12 mouse cellular contexts compared by ENCODE assay signal in the genomic region with DNA sequence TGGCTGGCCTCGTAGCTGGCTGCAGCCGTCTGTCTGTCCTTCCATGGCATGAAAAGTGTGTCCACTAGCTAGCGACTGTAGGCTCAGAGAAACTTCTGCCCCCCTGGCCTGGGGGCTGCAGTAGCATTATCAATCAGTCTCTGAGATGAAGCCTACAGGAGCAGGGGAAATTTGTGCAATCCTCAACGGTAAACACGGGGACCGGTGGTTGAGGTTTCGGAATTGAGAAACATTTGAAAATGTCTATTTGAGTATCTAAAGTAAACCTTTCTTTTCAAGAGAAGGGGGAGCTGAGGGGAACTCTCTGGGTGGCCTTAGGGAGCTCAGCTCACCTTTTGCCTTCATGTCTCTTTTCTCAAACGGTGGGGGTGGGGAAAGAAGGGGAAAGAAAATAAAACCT.
A peak's percentile ranks its signal among the peaks of the same experiment; 100 is the strongest.
DNase-seq lines count a peak whose midpoint lies in the region; ATAC-seq and TF ChIP-seq lines count a peak whose summit lies in the region.
"Had no signal": no experiment of that assay in that cellular context is flagged by ENCODE, and none has a peak within 500 bp of the region (broad histone marks: within the 10 kb centered on the region; RNA-seq: fewer than 3 reads in every experiment).

No protein-coding gene starts in this region.

- TF ChIP-seq CTCF in kidney, postnatal 0 days (IDR thresholded peaks at IDR 0.05; ENCODE audit: low read depth) = no peak
- TF ChIP-seq CTCF in hindbrain, postnatal 0 days (IDR thresholded peaks at IDR 0.05; ENCODE audit: low read depth) = no peak
- no peak for TF ChIP-seq CTCF in forebrain, postnatal 0 days (IDR thresholded peaks at IDR 0.05; ENCODE audit: low read depth)

- H3K4me3 ChIP-seq in kidney, postnatal 0 days (replicated peaks; ENCODE audit: low read depth, low read length) = no peak overlapping the region
- H3K4me3 ChIP-seq in hindbrain, postnatal 0 days (ENCODE audit: low read length) = no peak overlapping the region
- H3K4me3 ChIP-seq in liver, embryonic 15.5 days (replicated peaks) = no peak overlapping the region
- peak overlapping the region; percentile 15; the same call in 1 of the 2 replicates for H3K4me3 ChIP-seq in neural tube, embryonic 15.5 days (replicated peaks)
- no peak overlapping the region for H3K4me3 ChIP-seq in forebrain, postnatal 0 days (ENCODE audit: low read depth, low read length)
- H3K4me3 ChIP-seq: forebrain, embryonic 13.5 days; heart, embryonic 15.5 days had no signal

- peak; percentile 40; the same call in 1 of the 2 replicates for ATAC-seq in kidney, postnatal 0 days (replicated peaks; ENCODE audit: low FRiP score, low read depth)
- no peak for ATAC-seq in hindbrain, postnatal 0 days
- ATAC-seq in liver, embryonic 15.5 days (ENCODE audit: insufficient read depth) = peak; percentile 70
- no peak for ATAC-seq in neural tube, embryonic 15.5 days (ENCODE audit: low FRiP score)
- ATAC-seq in forebrain, postnatal 0 days = no peak
- ATAC-seq: Patski had no signal

- no peaks in the 10 kb centered on the region for H3K9me3 ChIP-seq in kidney, postnatal 0 days (replicated peaks; ENCODE audit: low read length)
- no peaks in the 10 kb centered on the region for H3K9me3 ChIP-seq in hindbrain, postnatal 0 days (ENCODE audit: low read length)
- no peaks in the 10 kb centered on the region for H3K9me3 ChIP-seq in liver, embryonic 15.5 days (replicated peaks)
- H3K9me3 ChIP-seq in neural tube, embryonic 15.5 days (replicated peaks) = no peaks in the 10 kb centered on the region
- no peaks in the 10 kb centered on the region for H3K9me3 ChIP-seq in forebrain, postnatal 0 days (ENCODE audit: low read length)
- H3K9me3 ChIP-seq: forebrain, embryonic 13.5 days; heart, embryonic 15.5 days had no signal

- WGBS in kidney, postnatal 0 days = 39% methylated on average over 8 of the region's 8 CpGs
- WGBS in hindbrain, postnatal 0 days = 56% methylated on average over 8 of the region's 8 CpGs
- whole genome bisulfite sequencing in liver, embryonic 15.5 days (ENCODE audit: insufficient replicate concordance) = 45% methylated on average over 8 of the region's 8 CpGs
- 57% methylated on average over 8 of the region's 8 CpGs for WGBS in neural tube, embryonic 15.5 days
- WGBS in forebrain, postnatal 0 days = 79% methylated on average over 8 of the region's 8 CpGs

- H3K4me2 ChIP-seq in kidney, postnatal 0 days (ENCODE audit: low read length) = peak overlapping the region; percentile 48
- H3K4me2 ChIP-seq in hindbrain, postnatal 0 days (ENCODE audit: low read depth, low read length) = peak overlapping the region; percentile 45
- peak overlapping the region; percentile 41 for H3K4me2 ChIP-seq in liver, embryonic 15.5 days
- H3K4me2 ChIP-seq in neural tube, embryonic 15.5 days = peak overlapping the region; percentile 56
- H3K4me2 ChIP-seq in forebrain, postnatal 0 days (ENCODE audit: low read depth) = no peak overlapping the region
- H3K4me2 ChIP-seq: forebrain, embryonic 13.5 days had no signal

- 0 out of 2 replicates have a peak, but pooled peaks cover 3% of the 10 kb centered on the region for H3K4me1 ChIP-seq in kidney, postnatal 0 days (replicated peaks; ENCODE audit: insufficient read depth, low read length)
- H3K4me1 ChIP-seq in hindbrain, postnatal 0 days (ENCODE audit: insufficient read depth, low read length) = no peaks in the 10 kb centered on the region
- H3K4me1 ChIP-seq in liver, embryonic 15.5 days (replicated peaks) = peaks cover 9% of the 10 kb centered on the region; the same call in 1 of the 2 replicates
- H3K4me1 ChIP-seq in neural tube, embryonic 15.5 days = peaks cover 12% of the 10 kb centered on the region; the same call in 1 of the 2 replicates
- no peaks in the 10 kb centered on the region; the same call in 1 of the 2 replicates for H3K4me1 ChIP-seq in forebrain, postnatal 0 days (ENCODE audit: insufficient read depth)

- H3K9ac ChIP-seq in kidney, postnatal 0 days (ENCODE audit: low read depth, low read length) = no peak overlapping the region
- no peak overlapping the region for H3K9ac ChIP-seq in hindbrain, postnatal 0 days (replicated peaks; ENCODE audit: low read length)
- no peak overlapping the region for H3K9ac ChIP-seq in liver, embryonic 15.5 days
- H3K9ac ChIP-seq in neural tube, embryonic 15.5 days (replicated peaks) = no peak overlapping the region
- H3K9ac ChIP-seq in forebrain, postnatal 0 days = no peak overlapping the region
- H3K9ac ChIP-seq: forebrain, embryonic 13.5 days; heart, embryonic 15.5 days had no signal

- H3K27ac ChIP-seq in kidney, postnatal 0 days = no peak overlapping the region
- no peak overlapping the region for H3K27ac ChIP-seq in hindbrain, postnatal 0 days
- no peak overlapping the region for H3K27ac ChIP-seq in liver, embryonic 15.5 days (replicated peaks)
- H3K27ac ChIP-seq in neural tube, embryonic 15.5 days (replicated peaks) = no peak overlapping the region
- no peak overlapping the region for H3K27ac ChIP-seq in forebrain, postnatal 0 days (ENCODE audit: low read depth, low read length)
- H3K27ac ChIP-seq: forebrain, embryonic 13.5 days; heart, embryonic 15.5 days had no signal

- no peak for DNase-seq in kidney, postnatal 0 days (ENCODE audit: low spot score)
- no peak for DNase-seq in kidney, postnatal 14 days
- no peak for DNase-seq in hindbrain, postnatal 0 days (ENCODE audit: low spot score)
- DNase-seq in ovary, postnatal 10 days (ENCODE audit: low spot score) = no peak
- no peak for DNase-seq in adrenal gland, postnatal 25 days
- DNase-seq in forebrain, postnatal 0 days = no peak
- DNase-seq: cerebellum, postnatal 25 days had no signal

- H3K36me3 ChIP-seq in kidney, postnatal 0 days (ENCODE audit: insufficient read depth, low read length) = no peaks in the 10 kb centered on the region
- H3K36me3 ChIP-seq in hindbrain, postnatal 0 days (ENCODE audit: insufficient read depth, low read length) = no peaks in the 10 kb centered on the region
- no peaks in the 10 kb centered on the region for H3K36me3 ChIP-seq in liver, embryonic 15.5 days (replicated peaks)
- no peaks in the 10 kb centered on the region for H3K36me3 ChIP-seq in neural tube, embryonic 15.5 days
- H3K36me3 ChIP-seq in forebrain, postnatal 0 days (ENCODE audit: insufficient read depth) = no peaks in the 10 kb centered on the region
- H3K36me3 ChIP-seq: heart, embryonic 15.5 days had no signal

- H3K27me3 ChIP-seq in kidney, postnatal 0 days (ENCODE audit: insufficient read depth, low read length) = no peaks in the 10 kb centered on the region
- no peaks in the 10 kb centered on the region for H3K27me3 ChIP-seq in hindbrain, postnatal 0 days (ENCODE audit: insufficient read depth, low read length)
- H3K27me3 ChIP-seq in liver, embryonic 15.5 days = no peaks in the 10 kb centered on the region
- H3K27me3 ChIP-seq in neural tube, embryonic 15.5 days (replicated peaks) = 0 out of 2 replicates have a peak, but pooled peaks cover 7% of the 10 kb centered on the region
- H3K27me3 ChIP-seq in forebrain, postnatal 0 days (ENCODE audit: insufficient read depth, low read length) = no peaks in the 10 kb centered on the region
- H3K27me3 ChIP-seq: forebrain, embryonic 13.5 days; heart, embryonic 15.5 days had no signal

Comparison
In these comparisons a context has a peak if more than half of its experiments do, and no peak if none do; other contexts are left out.
1. ATAC-seq: peak in kidney, postnatal 0 days (single experiment) and liver, embryonic 15.5 days (single experiment); none in hindbrain, postnatal 0 days (single experiment), neural tube, embryonic 15.5 days (single experiment) and forebrain, postnatal 0 days (single experiment).